Mouse (Mus musculus): ENCODE results near the gene Arhgef6. TPM values are rescaled to one million over a fixed set of nuclear protein-coding genes. Genes with fewer than 3 reads are reported as not detected.

Arhgef6 gene
- polyA plus RNA-seq, 1 experiment: 2.4 TPM

GRCm38 (mm10) chrX:57364891-57365569 lies 26.5 kb upstream of the Arhgef6 start:
- TF ChIP-seq POLR2A (IDR thresholded peaks at IDR 0.05; ENCODE audit: low read depth, low read length) (no peak), CTCF (IDR thresholded peaks at IDR 0.05; ENCODE audit: extremely low read depth, insufficient read length, insufficient replicate concordance, low read depth, low read length) (no peak)
- Histone ChIP-seq H3K4me1 (ENCODE audit: control insufficient read depth, insufficient read depth, insufficient read length, low read length) (no peaks in the 10 kb centered on the region), H3K36me3 (ENCODE audit: control insufficient read depth, insufficient read depth, low read length) (no peaks in the 10 kb centered on the region), H3K4me3 (ENCODE audit: low read depth, low read length) (no peak overlapping the region), H3K27ac (ENCODE audit: insufficient read depth, low read depth, low read length) (no peak overlapping the region), H3K27me3 (ENCODE audit: control insufficient read depth, insufficient read depth, low read length) (no peaks in the 10 kb centered on the region)
- 34% methylated on average over 2 of the region's 2 CpGs for WGBS

- 59% methylated on average over 1 of the region's 1 CpGs for WGBS
- TF ChIP-seq POLR2A (IDR thresholded peaks at IDR 0.05; ENCODE audit: low read depth, low read length): no peak
- Histone ChIP-seq H3K27me3 (ENCODE audit: control insufficient read depth, insufficient read depth, low read length) (no peaks in the 10 kb centered on the region), H3K4me1 (ENCODE audit: control insufficient read depth, insufficient read depth, insufficient read length, low read length) (no peaks in the 10 kb centered on the region), H3K36me3 (ENCODE audit: control insufficient read depth, insufficient read depth, low read length) (no peaks in the 10 kb centered on the region), H3K27ac (ENCODE audit: insufficient read depth, low read depth, low read length) (no peak overlapping the region), H3K4me3 (ENCODE audit: low read depth, low read length) (no peak overlapping the region)
These were observed 20.8 kb upstream of the Arhgef6 start for GRCm38 (mm10) chrX:57359316-57359715.

GRCm38 (mm10) chrX:57339220-57339619 lies 691 bp upstream of the Arhgef6 start:
- no peaks in the 10 kb centered on the region for H3K4me1 ChIP-seq (ENCODE audit: control insufficient read depth, insufficient read depth, insufficient read length, low read length)
- peak overlapping the region; percentile 71 for H3K27ac ChIP-seq (ENCODE audit: insufficient read depth, low read depth, low read length)
- no peaks in the 10 kb centered on the region for H3K36me3 ChIP-seq (ENCODE audit: control insufficient read depth, insufficient read depth, low read length)
- H3K27me3 ChIP-seq (ENCODE audit: control insufficient read depth, insufficient read depth, low read length): no peaks in the 10 kb centered on the region
- H3K4me3 ChIP-seq (ENCODE audit: low read depth, low read length): peak overlapping the region; percentile 32; the same call in 1 of the 2 replicates
- TF ChIP-seq POLR2A (IDR thresholded peaks at IDR 0.05; ENCODE audit: low read depth, low read length) (no peak), CTCF (IDR thresholded peaks at IDR 0.05; ENCODE audit: extremely low read depth, insufficient read length, insufficient replicate concordance, low read depth, low read length) (no peak)
- WGBS: 59% methylated on average over 4 of the region's 4 CpGs

GRCm38 (mm10) chrX:57337582-57337981 lies 947 bp downstream of the Arhgef6 start:
- Histone ChIP-seq H3K27me3 (ENCODE audit: control insufficient read depth, insufficient read depth, low read length) (no peaks in the 10 kb centered on the region), H3K27ac (ENCODE audit: insufficient read depth, low read depth, low read length) (0 out of 2 replicates have a peak overlapping the region, but pooled peaks have one; percentile 67), H3K4me3 (ENCODE audit: low read depth, low read length) (no peak overlapping the region), H3K4me1 (ENCODE audit: control insufficient read depth, insufficient read depth, insufficient read length, low read length) (no peaks in the 10 kb centered on the region), H3K36me3 (ENCODE audit: control insufficient read depth, insufficient read depth, low read length) (no peaks in the 10 kb centered on the region)
- TF ChIP-seq POLR2A (IDR thresholded peaks at IDR 0.05; ENCODE audit: low read depth, low read length) (no peak), CTCF (IDR thresholded peaks at IDR 0.05; ENCODE audit: extremely low read depth, insufficient read length, insufficient replicate concordance, low read depth, low read length) (no peak)

GRCm38 (mm10) chrX:57336958-57337357 lies 1.6 kb downstream of the Arhgef6 start:
- no peaks in the 10 kb centered on the region for H3K4me1 ChIP-seq (ENCODE audit: control insufficient read depth, insufficient read depth, insufficient read length, low read length)
- H3K27me3 ChIP-seq (ENCODE audit: control insufficient read depth, insufficient read depth, low read length): no peaks in the 10 kb centered on the region
- 74% methylated on average over 9 of the region's 9 CpGs for WGBS
- H3K4me3 ChIP-seq (ENCODE audit: low read depth, low read length): peak overlapping the region; percentile 53
- peak overlapping the region; percentile 65; the same call in 1 of the 2 replicates for H3K27ac ChIP-seq (ENCODE audit: insufficient read depth, low read depth, low read length)
- H3K36me3 ChIP-seq (ENCODE audit: control insufficient read depth, insufficient read depth, low read length): no peaks in the 10 kb centered on the region
- TF ChIP-seq POLR2A (IDR thresholded peaks at IDR 0.05; ENCODE audit: low read depth, low read length) (no peak), CTCF (IDR thresholded peaks at IDR 0.05; ENCODE audit: extremely low read depth, insufficient read length, insufficient replicate concordance, low read depth, low read length) (no peak)

- Histone ChIP-seq H3K4me1 (ENCODE audit: control insufficient read depth, insufficient read depth, insufficient read length, low read length) (no peaks in the 10 kb centered on the region), H3K27me3 (ENCODE audit: control insufficient read depth, insufficient read depth, low read length) (no peaks in the 10 kb centered on the region), H3K27ac (ENCODE audit: insufficient read depth, low read depth, low read length) (no peak overlapping the region), H3K36me3 (ENCODE audit: control insufficient read depth, insufficient read depth, low read length) (no peaks in the 10 kb centered on the region), H3K4me3 (ENCODE audit: low read depth, low read length) (no peak overlapping the region)
- TF ChIP-seq POLR2A (IDR thresholded peaks at IDR 0.05; ENCODE audit: low read depth, low read length) (no peak), CTCF (IDR thresholded peaks at IDR 0.05; ENCODE audit: extremely low read depth, insufficient read length, insufficient replicate concordance, low read depth, low read length) (no peak)
- WGBS: 88% methylated on average over 6 of the region's 6 CpGs
These were observed 3.2 kb downstream of the Arhgef6 start for GRCm38 (mm10) chrX:57335313-57335712.

- TF ChIP-seq CTCF (IDR thresholded peaks at IDR 0.05; ENCODE audit: extremely low read depth, insufficient read length, insufficient replicate concordance, low read depth, low read length) (no peak), POLR2A (IDR thresholded peaks at IDR 0.05; ENCODE audit: low read depth, low read length) (no peak)
- WGBS: 82% methylated on average over 3 of the region's 3 CpGs
These were observed 10.7 kb downstream of the Arhgef6 start for GRCm38 (mm10) chrX:57327668-57328338.

More at GRCm38 (mm10) chrX:57327668-57328338, 10.7 kb downstream of the Arhgef6 start:
- Histone ChIP-seq H3K4me1 (ENCODE audit: control insufficient read depth, insufficient read depth, insufficient read length, low read length) (peaks cover 3% of the 10 kb centered on the region; the same call in 1 of the 2 replicates), H3K36me3 (ENCODE audit: control insufficient read depth, insufficient read depth, low read length) (no peaks in the 10 kb centered on the region), H3K27ac (ENCODE audit: insufficient read depth, low read depth, low read length) (no peak overlapping the region), H3K4me3 (ENCODE audit: low read depth, low read length) (no peak overlapping the region), H3K27me3 (ENCODE audit: control insufficient read depth, insufficient read depth, low read length) (no peaks in the 10 kb centered on the region)
